Mouse (Mus musculus): ENCODE results near the gene Wdr31. TPM values are rescaled to one million over a fixed set of nuclear protein-coding genes. Genes with fewer than 3 reads are reported as not detected.

Wdr31 gene
- polyA plus RNA-seq, 1 experiment from 2014 or later = 5.2 TPM

- no peak for TF ChIP-seq EP300 (IDR thresholded peaks at IDR 0.05)
- TF ChIP-seq CTCF (IDR thresholded peaks at IDR 0.05) = no peak
- DNase-seq (ENCODE audit: low spot score) = no peak
These were observed 29.7 kb downstream of the Wdr31 start for GRCm38 (mm10) chr4:62440986-62441385.

GRCm38 (mm10) chr4:62440544-62440943 is 30.2 kb downstream of the Wdr31 start:
- Histone ChIP-seq H3K9ac (replicated peaks; ENCODE audit: low read depth) (no peak overlapping the region), H3K27ac (ENCODE audit: low read length) (no peak overlapping the region), H3K4me2 (replicated peaks; ENCODE audit: low read depth, low read length) (no peak overlapping the region), H3K27me3 (replicated peaks; ENCODE audit: insufficient read depth, low read length) (no peaks in the 10 kb centered on the region), H3K4me1 (ENCODE audit: insufficient read depth, low read depth, low read length) (no peaks in the 10 kb centered on the region), H3K9me3 (ENCODE audit: low read length) (no peaks in the 10 kb centered on the region), H3K36me3 (ENCODE audit: insufficient read depth, low read length) (no peaks in the 10 kb centered on the region), H3K4me3 (ENCODE audit: low read depth, low read length) (no peak overlapping the region)
- WGBS = 74% methylated on average over 4 of the region's 4 CpGs
- no peak for DNase-seq (ENCODE audit: low spot score)
- TF ChIP-seq CTCF (IDR thresholded peaks at IDR 0.05) (no peak), EP300 (IDR thresholded peaks at IDR 0.05) (no peak)
- ATAC-seq = no peak

More at GRCm38 (mm10) chr4:62440986-62441385, 29.7 kb downstream of the Wdr31 start:
- Histone ChIP-seq H3K27ac (ENCODE audit: low read length) (no peak overlapping the region), H3K9ac (replicated peaks; ENCODE audit: low read depth) (no peak overlapping the region), H3K4me2 (replicated peaks; ENCODE audit: low read depth, low read length) (no peak overlapping the region), H3K4me3 (ENCODE audit: low read depth, low read length) (no peak overlapping the region), H3K27me3 (replicated peaks; ENCODE audit: insufficient read depth, low read length) (no peaks in the 10 kb centered on the region), H3K36me3 (ENCODE audit: insufficient read depth, low read length) (no peaks in the 10 kb centered on the region), H3K9me3 (ENCODE audit: low read length) (no peaks in the 10 kb centered on the region), H3K4me1 (ENCODE audit: insufficient read depth, low read depth, low read length) (no peaks in the 10 kb centered on the region)
- ATAC-seq = no peak
- 59% methylated on average over 4 of the region's 4 CpGs for WGBS

- no peak overlapping the region for H3K4me3 ChIP-seq (ENCODE audit: low read depth, low read length)
- H3K27ac ChIP-seq (ENCODE audit: low read length) = no peak overlapping the region
- no peak overlapping the region for H3K9ac ChIP-seq (replicated peaks; ENCODE audit: low read depth)
- no peak for DNase-seq (ENCODE audit: low spot score)
- no peak overlapping the region for H3K4me2 ChIP-seq (replicated peaks; ENCODE audit: low read depth, low read length)
- TF ChIP-seq CTCF (IDR thresholded peaks at IDR 0.05) (no peak), EP300 (IDR thresholded peaks at IDR 0.05) (no peak)
- no peak for ATAC-seq
- H3K36me3 ChIP-seq (ENCODE audit: insufficient read depth, low read length) = no peaks in the 10 kb centered on the region
- no peaks in the 10 kb centered on the region for H3K4me1 ChIP-seq (ENCODE audit: insufficient read depth, low read depth, low read length)
- WGBS = 59% methylated on average over 4 of the region's 4 CpGs
- H3K9me3 ChIP-seq (ENCODE audit: low read length) = no peaks in the 10 kb centered on the region
- H3K27me3 ChIP-seq (replicated peaks; ENCODE audit: insufficient read depth, low read length) = no peaks in the 10 kb centered on the region
These were observed 30.9 kb downstream of the Wdr31 start for GRCm38 (mm10) chr4:62439793-62440192.

- TF ChIP-seq EP300 (IDR thresholded peaks at IDR 0.05) = no peak
- TF ChIP-seq CTCF (IDR thresholded peaks at IDR 0.05) = no peak
These were observed 32.8 kb downstream of the Wdr31 start for GRCm38 (mm10) chr4:62437871-62438270.

GRCm38 (mm10) chr4:62437256-62437778 is 33.4 kb downstream of the Wdr31 start:
- H3K4me3 ChIP-seq (ENCODE audit: low read depth, low read length) = no peak overlapping the region
- no peaks in the 10 kb centered on the region for H3K4me1 ChIP-seq (ENCODE audit: insufficient read depth, low read depth, low read length)
- H3K9me3 ChIP-seq (ENCODE audit: low read length) = no peaks in the 10 kb centered on the region
- WGBS = 89% methylated on average over 3 of the region's 3 CpGs
- ATAC-seq = no peak
- DNase-seq (ENCODE audit: low spot score) = no peak
- H3K4me2 ChIP-seq (replicated peaks; ENCODE audit: low read depth, low read length) = no peak overlapping the region
- H3K36me3 ChIP-seq (ENCODE audit: insufficient read depth, low read length) = no peaks in the 10 kb centered on the region
- TF ChIP-seq EP300 (IDR thresholded peaks at IDR 0.05) (no peak), CTCF (IDR thresholded peaks at IDR 0.05) (no peak)
- no peak overlapping the region for H3K27ac ChIP-seq (ENCODE audit: low read length)
- H3K27me3 ChIP-seq (replicated peaks; ENCODE audit: insufficient read depth, low read length) = no peaks in the 10 kb centered on the region
- no peak overlapping the region for H3K9ac ChIP-seq (replicated peaks; ENCODE audit: low read depth)

More at GRCm38 (mm10) chr4:62437871-62438270, 32.8 kb downstream of the Wdr31 start:
- Histone ChIP-seq H3K27ac (ENCODE audit: low read length) (no peak overlapping the region), H3K36me3 (ENCODE audit: insufficient read depth, low read length) (no peaks in the 10 kb centered on the region), H3K4me2 (replicated peaks; ENCODE audit: low read depth, low read length) (no peak overlapping the region), H3K9ac (replicated peaks; ENCODE audit: low read depth) (no peak overlapping the region), H3K27me3 (replicated peaks; ENCODE audit: insufficient read depth, low read length) (no peaks in the 10 kb centered on the region), H3K4me3 (ENCODE audit: low read depth, low read length) (no peak overlapping the region), H3K4me1 (ENCODE audit: insufficient read depth, low read depth, low read length) (no peaks in the 10 kb centered on the region), H3K9me3 (ENCODE audit: low read length) (no peaks in the 10 kb centered on the region)
- no peak for ATAC-seq
- DNase-seq (ENCODE audit: low spot score) = no peak
- 60% methylated on average over 7 of the region's 7 CpGs for WGBS

- no peaks in the 10 kb centered on the region for H3K36me3 ChIP-seq (ENCODE audit: insufficient read depth, low read length)
- H3K4me3 ChIP-seq (ENCODE audit: low read depth, low read length) = no peak within 1 kb of the TSS
- ATAC-seq = no peak
- no peaks in the 10 kb centered on the region for H3K27me3 ChIP-seq (replicated peaks; ENCODE audit: insufficient read depth, low read length)
- 79% methylated on average over 6 of the region's 6 CpGs for WGBS
- H3K4me2 ChIP-seq (replicated peaks; ENCODE audit: low read depth, low read length) = no peak within 1 kb of the TSS
- no peak for TF ChIP-seq CTCF (IDR thresholded peaks at IDR 0.05)
- TF ChIP-seq EP300 (IDR thresholded peaks at IDR 0.05) = no peak
- DNase-seq (ENCODE audit: low spot score) = no peak
- H3K4me1 ChIP-seq (ENCODE audit: insufficient read depth, low read depth, low read length) = no peaks in the 10 kb centered on the region
- H3K27ac ChIP-seq (ENCODE audit: low read length) = no peak within 1 kb of the TSS
- H3K9me3 ChIP-seq (ENCODE audit: low read length) = no peaks in the 10 kb centered on the region
- no peak within 1 kb of the TSS for H3K9ac ChIP-seq (replicated peaks; ENCODE audit: low read depth)
These were observed 35.6 kb downstream of the Wdr31 start, which contains the start of gene Rnf183 for GRCm38 (mm10) chr4:62435081-62435480. Rnf183 (minus strand) TSS chr4:62435252.

Data from lung, postnatal 0 days (tissue).